Mouse (Mus musculus) liver, embryonic 13.5 days (tissue): ENCODE results near the gene Cep72. TPM values are rescaled to one million over a fixed set of nuclear protein-coding genes. Genes with fewer than 3 reads are reported as not detected.
"Not testable (repeated sequence)": the region's sequence is repeated elsewhere in the genome, so short reads cannot be mapped to it uniquely, and the experiment has no call there.

Experiments
- ATAC-seq: fragments of 200-750 bp; cut with Nextera tagmentation; 2 replicates; pipeline ENCODE4 v1.8.0; 2017; ENCODE audit warnings: low read depth, mild to moderate bottlenecking, moderate number of reproducible peaks, moderate library complexity
- DNase-seq: peaks from one replicate; pipeline ENCODE4 v3.0.0; 2022
- H3K27ac ChIP-seq: fragments of 300-500 bp; sonication (generic); 2 replicates; pipeline ENCODE4 v1.5.1; 2015; ENCODE audit warnings: moderate library complexity, mild to moderate bottlenecking, inconsistent platforms
- H3K27me3 ChIP-seq: fragments of 300-500 bp; sonication (generic); 2 replicates; pipeline ENCODE4 v1.6.1; 2015; ENCODE audit warnings: mild to moderate bottlenecking, inconsistent platforms
- H3K36me3 ChIP-seq: fragments of 300-500 bp; sonication (generic); 2 replicates; pipeline ENCODE4 v1.6.1; 2015; ENCODE audit warnings: mild to moderate bottlenecking, inconsistent platforms
- H3K4me1 ChIP-seq: fragments of 300-500 bp; sonication (generic); replicated peaks from 2 replicates; pipeline ENCODE4 v1.6.1; 2015; ENCODE audit warnings: inconsistent platforms
- H3K4me2 ChIP-seq: fragments of 300-500 bp; sonication (generic); 2 replicates; pipeline ENCODE4 v1.6.1; 2015; ENCODE audit warnings: inconsistent platforms, mild to moderate bottlenecking, moderate library complexity
- H3K4me3 ChIP-seq: fragments of 300-500 bp; sonication (generic); replicated peaks from 2 replicates; pipeline ENCODE4 v1.5.1; 2015; ENCODE audit warnings: mild to moderate bottlenecking, inconsistent platforms
- H3K9ac ChIP-seq: fragments of 300-500 bp; sonication (generic); 2 replicates; pipeline ENCODE4 v1.6.1; 2015; ENCODE audit warnings: mild to moderate bottlenecking, inconsistent platforms
- H3K9me3 ChIP-seq: fragments of 300-500 bp; sonication (generic); replicated peaks from 2 replicates; pipeline ENCODE4 v1.6.1; 2016; ENCODE audit warnings: inconsistent platforms
- WGBS: fragments of 180-500 bp; shearing (Covaris S2); methylation state at CpG from one replicate; pipeline ENCODE4 v1.1.7; 2015; ENCODE audit not compliant: insufficient replicate concordance; 5-methylcytosine and 5-hydroxymethylcytosine counted together
- polyA plus RNA-seq: library from polyadenylated mRNA; unstranded; fragments of >200 nt; fragmentation: Nextera tagmentation; extraction: Ambion mirVana; gene quantifications from 2 replicates; pipeline ENCODE4 v1.2.1, GENCODE M21; 2015

Cep72 gene
- polyA plus RNA-seq, 1 experiment from 2014 or later = 7.8 TPM

- no peak overlapping the region for H3K4me3 ChIP-seq
- WGBS = 72% methylated on average over 7 of the region's 7 CpGs
- no peak overlapping the region for H3K9ac ChIP-seq
- H3K27me3 ChIP-seq = no peaks in the 10 kb centered on the region
- peaks cover under 1% of the 10 kb centered on the region; the same call in 1 of the 2 replicates for H3K36me3 ChIP-seq
- ATAC-seq = no peak
- H3K4me2 ChIP-seq = no peak overlapping the region
- peaks cover 5% of the 10 kb centered on the region; the same call in 1 of the 2 replicates for H3K4me1 ChIP-seq
- no peaks in the 10 kb centered on the region for H3K9me3 ChIP-seq
- no peak overlapping the region for H3K27ac ChIP-seq
- DNase-seq = no peak
Measured at GRCm38 (mm10) chr13:74030691-74031090, 31.4 kb downstream of the Cep72 start.

- H3K4me3 ChIP-seq = no peak overlapping the region
- peaks cover 10% of the 10 kb centered on the region; the same call in 1 of the 2 replicates for H3K4me1 ChIP-seq
- no peak for ATAC-seq
- H3K27ac ChIP-seq = no peak overlapping the region
- H3K36me3 ChIP-seq = no peaks in the 10 kb centered on the region
- no peak overlapping the region for H3K9ac ChIP-seq
- DNase-seq = no peak
- H3K9me3 ChIP-seq = no peaks in the 10 kb centered on the region
- H3K27me3 ChIP-seq = no peaks in the 10 kb centered on the region
- H3K4me2 ChIP-seq = no peak overlapping the region
- WGBS = 44% methylated on average over 2 of the region's 2 CpGs
Measured at GRCm38 (mm10) chr13:74029013-74029412, 33.1 kb downstream of the Cep72 start.

GRCm38 (mm10) chr13:74028116-74028515 lies 34.0 kb downstream of the Cep72 start:
- Histone ChIP-seq H3K36me3 (no peaks in the 10 kb centered on the region), H3K27ac (no peak overlapping the region), H3K4me1 (peaks cover 10% of the 10 kb centered on the region; the same call in 1 of the 2 replicates), H3K4me2 (no peak overlapping the region), H3K4me3 (no peak overlapping the region), H3K27me3 (no peaks in the 10 kb centered on the region), H3K9me3 (no peaks in the 10 kb centered on the region), H3K9ac (no peak overlapping the region)
- WGBS = 59% methylated on average over 2 of the region's 2 CpGs
- ATAC-seq (no peak), DNase-seq (no peak)

- H3K27ac ChIP-seq = no peak overlapping the region
- H3K36me3 ChIP-seq = no peaks in the 10 kb centered on the region
- 25% methylated on average over 2 of the region's 2 CpGs for WGBS
- no peak overlapping the region for H3K9ac ChIP-seq
- H3K27me3 ChIP-seq = no peaks in the 10 kb centered on the region
- no peak for DNase-seq
- no peaks in the 10 kb centered on the region for H3K9me3 ChIP-seq
- ATAC-seq = peak; percentile 47; the same call in 1 of the 2 replicates
- H3K4me3 ChIP-seq = no peak overlapping the region
- peaks cover 10% of the 10 kb centered on the region; the same call in 1 of the 2 replicates for H3K4me1 ChIP-seq
- no peak overlapping the region for H3K4me2 ChIP-seq
Measured at GRCm38 (mm10) chr13:74026215-74026614, 35.9 kb downstream of the Cep72 start.

- no peak for DNase-seq
- peak; percentile 35; the same call in 1 of the 2 replicates for ATAC-seq
- Histone ChIP-seq H3K9ac (no peak overlapping the region), H3K27ac (no peak overlapping the region), H3K9me3 (no peaks in the 10 kb centered on the region), H3K4me3 (no peak overlapping the region), H3K4me1 (peaks cover 10% of the 10 kb centered on the region; the same call in 1 of the 2 replicates), H3K4me2 (no peak overlapping the region), H3K36me3 (no peaks in the 10 kb centered on the region), H3K27me3 (no peaks in the 10 kb centered on the region)
- 52% methylated on average over 4 of the region's 4 CpGs for WGBS
Measured at GRCm38 (mm10) chr13:74025151-74026081, 36.7 kb downstream of the Cep72 start.

- H3K9me3 ChIP-seq, H3K4me3 ChIP-seq, H3K9ac ChIP-seq, DNase-seq, H3K36me3 ChIP-seq, H3K27ac ChIP-seq, H3K4me2 ChIP-seq, ATAC-seq: not testable (repeated sequence)
- WGBS = 68% methylated on average over 8 of the region's 8 CpGs
- Histone ChIP-seq H3K27me3 (peaks cover 10% of the 10 kb centered on the region), H3K4me1 (peaks cover 14% of the 10 kb centered on the region)
Measured at GRCm38 (mm10) chr13:74019006-74019405, 43.1 kb downstream of the Cep72 start.

GRCm38 (mm10) chr13:74017426-74017825 lies 44.7 kb downstream of the Cep72 start:
- no peak for DNase-seq
- no peaks in the 10 kb centered on the region for H3K36me3 ChIP-seq
- no peak overlapping the region for H3K4me2 ChIP-seq

GRCm38 (mm10) chr13:74015908-74016307 lies 46.2 kb downstream of the Cep72 start:
- no peak for DNase-seq

More at GRCm38 (mm10) chr13:74017426-74017825, 44.7 kb downstream of the Cep72 start:
- 0 out of 2 replicates have a peak overlapping the region, but pooled peaks have one; percentile 13 for H3K9ac ChIP-seq
- peaks cover 26% of the 10 kb centered on the region for H3K27me3 ChIP-seq
- H3K9me3 ChIP-seq = no peaks in the 10 kb centered on the region
- ATAC-seq = peak; percentile 76
- no peak overlapping the region for H3K4me3 ChIP-seq
- H3K4me1 ChIP-seq = peaks cover 14% of the 10 kb centered on the region
- no peak overlapping the region for H3K27ac ChIP-seq
- 15% methylated on average over 4 of the region's 4 CpGs for WGBS

GRCm38 (mm10) chr13:74010678-74011077 lies 51.4 kb downstream of the Cep72 start:
- H3K9me3 ChIP-seq = no peaks in the 10 kb centered on the region
- ATAC-seq (no peak), DNase-seq (no peak)
- peak overlapping the region; percentile 61 for H3K4me3 ChIP-seq
- WGBS = 6% methylated on average over 3 of the region's 3 CpGs
- H3K4me1 ChIP-seq = peaks cover 26% of the 10 kb centered on the region
- no peak overlapping the region for H3K9ac ChIP-seq
- no peak overlapping the region for H3K27ac ChIP-seq
- H3K4me2 ChIP-seq = peak overlapping the region; percentile 88
- H3K27me3 ChIP-seq = peaks cover 90% of the 10 kb centered on the region
- no peaks in the 10 kb centered on the region for H3K36me3 ChIP-seq

More at GRCm38 (mm10) chr13:74015908-74016307, 46.2 kb downstream of the Cep72 start:
- H3K36me3 ChIP-seq = no peaks in the 10 kb centered on the region
- no peak overlapping the region for H3K4me2 ChIP-seq
- H3K9me3 ChIP-seq = no peaks in the 10 kb centered on the region
- H3K27me3 ChIP-seq = peaks cover 41% of the 10 kb centered on the region
- no peak overlapping the region for H3K4me3 ChIP-seq
- no peak overlapping the region for H3K27ac ChIP-seq
- H3K9ac ChIP-seq = no peak overlapping the region
- H3K4me1 ChIP-seq = peaks cover 14% of the 10 kb centered on the region
- no peak for ATAC-seq
- WGBS = 62% methylated on average over 4 of the region's 4 CpGs

- 1% methylated on average over 55 of the region's 55 CpGs for WGBS
- ATAC-seq (0 out of 2 replicates have a peak, but pooled peaks have one; percentile 1), DNase-seq (peak; percentile 10)
- H3K4me1 ChIP-seq = peaks cover 26% of the 10 kb centered on the region
- no peaks in the 10 kb centered on the region for H3K36me3 ChIP-seq
- peak overlapping the region; percentile 88 for H3K4me2 ChIP-seq
- peak overlapping the region; percentile 61 for H3K4me3 ChIP-seq
- peaks cover 90% of the 10 kb centered on the region for H3K27me3 ChIP-seq
- peak overlapping the region; percentile 47; the same call in 1 of the 2 replicates for H3K9ac ChIP-seq
- no peaks in the 10 kb centered on the region for H3K9me3 ChIP-seq
- no peak overlapping the region for H3K27ac ChIP-seq
Measured at GRCm38 (mm10) chr13:74009791-74010614, 52.1 kb downstream of the Cep72 start.
